Mouse (Mus musculus) left cerebral cortex, adult 11 months (tissue): ENCODE measurements around the gene Srsf9.
"Not testable (repeated sequence)": the region's sequence is repeated elsewhere in the genome, so short reads cannot be mapped to it uniquely, and the experiment has no call there.

Source experiments
- DNase-seq: peaks from one replicate; pipeline ENCODE4 v3.0.0; 2022; ENCODE audit warnings: low spot score

Gene Srsf9

GRCm38 (mm10) chr5:115326875-115327609, at the start of gene Srsf9:
Srsf9 (plus strand) TSS chr5:115327177.
- DNase-seq = peak; percentile 91

- DNase-seq = no peak
These were observed 48.9 kb upstream of the Srsf9 start for GRCm38 (mm10) chr5:115278053-115278452.

GRCm38 (mm10) chr5:115278785-115279184, 48.2 kb upstream of the Srsf9 start:
- no peak for DNase-seq

GRCm38 (mm10) chr5:115279226-115280049, 47.5 kb upstream of the Srsf9 start, which contains the start of gene Coq5:
Coq5 (plus strand) TSS chr5:115279666.
- peak; percentile 79 for DNase-seq

- no peak for DNase-seq
These were observed 46.8 kb upstream of the Srsf9 start for GRCm38 (mm10) chr5:115280050-115280687.

- no peak for DNase-seq
These were observed 42.2 kb upstream of the Srsf9 start for GRCm38 (mm10) chr5:115284735-115285134.

GRCm38 (mm10) chr5:115294173-115294572, 32.8 kb upstream of the Srsf9 start:
- no peak for DNase-seq

GRCm38 (mm10) chr5:115296347-115296746, 30.6 kb upstream of the Srsf9 start:
- no peak for DNase-seq

GRCm38 (mm10) chr5:115300035-115300744, 26.8 kb upstream of the Srsf9 start:
- no peak for DNase-seq

- peak; percentile 98 for DNase-seq
These were observed 26.0 kb upstream of the Srsf9 start, which contains the start of gene Dynll1 for GRCm38 (mm10) chr5:115300792-115301614. Dynll1 (minus strand) TSS chr5:115300999.

- no peak for DNase-seq
These were observed 25.4 kb upstream of the Srsf9 start for GRCm38 (mm10) chr5:115301615-115302014.

- not testable (repeated sequence) for DNase-seq
These were observed 24.8 kb upstream of the Srsf9 start for GRCm38 (mm10) chr5:115302190-115302589.

- DNase-seq = no peak
These were observed 14.6 kb upstream of the Srsf9 start for GRCm38 (mm10) chr5:115312354-115312753.

- DNase-seq = no peak
These were observed 13.9 kb upstream of the Srsf9 start for GRCm38 (mm10) chr5:115312816-115313667.

GRCm38 (mm10) chr5:115313668-115313943, 13.4 kb upstream of the Srsf9 start:
- no peak for DNase-seq

GRCm38 (mm10) chr5:115316968-115317644, 9.9 kb upstream of the Srsf9 start:
- DNase-seq = no peak

GRCm38 (mm10) chr5:115317645-115318328, 9.2 kb upstream of the Srsf9 start:
- no peak for DNase-seq

GRCm38 (mm10) chr5:115319004-115319940, 7.7 kb upstream of the Srsf9 start:
- DNase-seq = peak; percentile 78
